Mouse (Mus musculus): ENCODE measurements around the gene Irgm1.
A peak's percentile ranks its signal among the peaks of the same experiment; 100 is the strongest.
"Not testable (repeated sequence)": the region's sequence is repeated elsewhere in the genome, so short reads cannot be mapped to it uniquely, and the experiment has no call there.

Irgm1 gene

DNA sequence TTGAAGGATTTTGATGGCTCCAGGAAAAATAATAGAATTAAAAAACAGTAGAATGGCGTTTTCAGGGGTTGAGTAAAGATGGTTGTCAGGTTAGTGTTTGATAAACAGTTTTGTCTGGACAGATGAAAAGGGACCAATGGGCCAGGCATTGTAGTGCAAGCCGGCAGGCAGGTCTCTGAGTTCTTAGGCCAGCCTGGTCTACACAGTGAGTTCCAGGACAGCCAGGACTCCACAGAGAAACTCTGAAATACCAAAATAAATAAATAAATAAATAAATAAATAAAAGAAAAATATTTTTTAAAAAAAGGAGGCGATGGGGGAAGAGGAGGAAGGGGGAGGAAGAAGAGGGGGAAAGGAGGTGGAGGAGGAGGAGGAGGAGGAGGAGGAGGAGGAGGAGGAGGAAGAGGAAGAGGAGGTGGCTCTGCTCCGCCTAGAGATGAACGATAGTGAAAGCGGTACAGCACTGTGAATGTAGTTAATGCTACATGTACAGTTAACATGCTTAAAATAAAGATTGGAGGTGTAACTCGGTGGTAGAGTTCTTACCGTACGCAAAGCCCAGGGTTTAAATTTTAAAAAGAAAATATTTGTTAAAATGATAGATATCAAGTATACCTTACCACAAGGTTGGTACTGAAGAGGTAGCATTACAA is 38.3 kb downstream of the Irgm1 start:
- DNase-seq, result no peak

DNA sequence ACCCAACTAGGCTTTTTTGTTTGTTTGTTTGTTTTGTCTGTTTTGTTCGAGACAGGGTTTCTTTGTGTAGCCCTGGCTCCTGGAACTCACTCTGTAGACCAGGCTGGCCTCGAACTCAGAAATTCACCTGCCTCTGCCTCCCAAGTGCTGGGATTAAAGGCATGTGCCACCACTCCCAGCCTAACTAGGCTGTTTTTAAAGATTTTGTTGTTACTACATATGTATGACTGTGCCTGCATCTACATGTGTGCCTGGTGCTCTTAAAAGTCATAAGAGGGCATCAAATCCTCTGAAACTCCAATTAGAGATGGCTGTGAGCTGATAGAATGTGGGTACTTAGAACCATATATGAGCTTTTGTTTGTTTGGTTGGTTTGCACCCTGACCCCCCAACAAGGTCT is 40.2 kb downstream of the Irgm1 start:
- no peak for DNase-seq

DNA sequence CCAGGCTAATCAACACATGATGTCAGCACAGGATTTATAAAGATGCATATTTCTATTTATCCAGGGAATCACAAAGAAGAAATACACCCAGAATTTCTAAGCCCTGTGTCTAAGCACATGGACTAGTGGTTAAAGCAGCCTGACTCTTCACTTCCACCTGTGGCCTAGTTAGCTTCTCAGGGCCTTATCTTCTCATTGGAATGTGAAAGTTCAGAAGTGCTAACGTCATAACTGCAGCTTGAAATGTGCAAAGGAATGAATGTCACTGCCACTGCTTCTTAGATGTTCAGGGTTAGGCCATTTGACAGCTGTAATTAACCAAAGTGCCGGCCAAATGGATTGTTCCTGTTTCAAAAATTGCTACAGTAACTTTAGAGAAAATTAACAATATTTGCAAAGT is 41.2 kb downstream of the Irgm1 start:
- no peak for DNase-seq

DNA sequence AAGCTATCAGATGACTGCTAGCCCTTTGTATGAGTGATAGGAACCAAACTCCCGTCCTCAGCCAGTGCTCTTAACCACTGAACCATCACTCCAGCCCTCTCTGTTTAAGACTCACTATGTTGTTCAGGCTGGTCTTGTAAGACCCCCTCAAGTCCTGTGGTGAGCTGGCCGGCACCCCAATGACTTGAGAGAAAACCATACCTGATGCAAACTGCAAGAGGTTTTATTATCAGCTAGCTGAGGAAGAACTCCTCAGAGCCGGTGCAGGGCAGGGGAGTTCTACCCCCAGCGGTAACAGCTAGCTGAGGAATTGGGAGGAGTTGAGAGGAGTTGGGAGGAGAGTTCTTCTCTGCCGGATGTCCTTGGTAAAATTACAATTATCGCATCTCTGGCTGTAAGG is 43.6 kb downstream of the Irgm1 start:
- DNase-seq, result no peak

DNA sequence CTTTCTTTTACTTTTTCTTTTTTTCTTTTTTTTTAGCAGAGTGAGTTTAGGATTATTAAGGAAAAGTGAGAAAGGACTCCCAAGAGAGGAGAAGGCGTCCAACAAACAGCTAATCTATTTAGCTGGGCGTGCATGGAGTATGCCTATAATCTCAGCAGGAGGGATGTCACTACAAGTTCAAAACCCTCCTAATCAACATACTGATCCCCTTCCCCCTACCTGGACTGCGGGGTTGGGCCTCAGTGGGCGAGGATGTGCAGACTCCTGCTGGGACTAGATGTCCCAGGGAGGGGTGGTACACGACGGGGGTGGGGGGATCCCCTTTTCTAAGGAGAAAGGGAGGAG is 44.8 kb downstream of the Irgm1 start:
- DNase-seq, result no peak

DNA sequence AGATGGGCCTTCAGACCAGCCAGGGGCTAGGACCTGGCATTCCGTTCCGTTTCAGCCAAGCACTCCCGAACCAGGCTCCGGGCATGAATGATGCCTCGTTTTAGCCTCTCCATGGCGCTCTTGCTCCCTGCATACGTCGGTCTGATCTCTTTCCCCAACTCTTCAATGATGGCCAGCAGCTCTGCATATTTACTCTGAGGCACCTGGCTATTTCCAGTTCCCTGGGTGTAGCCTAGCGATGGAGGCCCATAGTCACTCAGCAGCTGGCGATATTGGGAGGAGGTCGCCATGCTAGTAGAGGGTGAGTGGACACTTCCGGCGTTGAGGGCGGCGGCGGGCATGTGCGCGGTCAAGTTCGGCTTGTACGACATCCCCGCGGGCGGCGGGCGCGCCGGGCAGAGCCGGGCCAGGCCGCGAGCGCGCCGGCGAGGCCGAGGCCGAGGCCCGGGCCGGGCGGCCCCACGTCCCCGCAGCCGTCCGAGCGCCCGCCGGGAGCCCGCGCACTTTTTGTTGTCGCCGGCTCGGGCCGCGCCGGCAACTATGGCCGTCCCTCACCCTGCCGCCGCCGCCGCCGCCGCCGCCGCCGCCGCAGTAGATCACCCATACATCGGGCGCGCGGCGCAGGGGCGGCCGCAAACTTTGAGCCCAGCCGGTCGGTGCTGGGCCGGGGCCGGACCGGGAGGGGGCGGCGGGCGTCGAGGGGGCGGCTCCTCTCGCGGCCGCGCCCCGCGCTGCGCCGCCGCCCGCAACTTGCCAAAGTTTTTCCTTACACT is 45.3 kb downstream of the Irgm1 start, which contains the start of the genes Trim7 and Gm12184:
Trim7 (plus strand) TSS at position 162 of the 773 bp plus-strand sequence.
Gm12184 (minus strand) TSS at position 677 of the 773 bp plus-strand sequence.
- not testable (repeated sequence) for DNase-seq

DNA sequence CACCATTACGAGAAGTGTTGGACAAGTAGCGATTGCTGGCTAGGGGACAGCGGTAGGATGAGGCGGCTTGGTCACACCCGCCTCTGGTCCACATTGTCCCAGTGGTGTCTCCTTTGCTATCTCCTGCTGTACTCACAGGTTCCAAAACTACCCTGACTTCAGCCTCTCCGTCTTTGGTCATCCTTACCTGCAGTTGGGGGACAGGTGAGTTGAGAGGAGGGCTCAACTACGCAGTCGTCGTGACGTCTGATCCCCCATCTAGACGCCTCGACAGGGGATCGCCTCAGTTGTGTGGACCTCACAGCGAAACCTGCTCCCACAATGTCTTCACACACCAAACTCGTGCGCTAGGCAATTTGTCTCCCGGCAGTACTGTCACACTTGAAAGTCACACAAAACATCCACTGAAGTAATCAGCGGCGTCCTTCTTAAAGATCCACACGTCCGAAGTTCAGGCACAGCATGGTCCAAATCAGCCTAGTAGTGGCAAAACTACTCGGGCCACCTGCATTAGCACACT is 47.1 kb downstream of the Irgm1 start:
- no peak for DNase-seq

DNA sequence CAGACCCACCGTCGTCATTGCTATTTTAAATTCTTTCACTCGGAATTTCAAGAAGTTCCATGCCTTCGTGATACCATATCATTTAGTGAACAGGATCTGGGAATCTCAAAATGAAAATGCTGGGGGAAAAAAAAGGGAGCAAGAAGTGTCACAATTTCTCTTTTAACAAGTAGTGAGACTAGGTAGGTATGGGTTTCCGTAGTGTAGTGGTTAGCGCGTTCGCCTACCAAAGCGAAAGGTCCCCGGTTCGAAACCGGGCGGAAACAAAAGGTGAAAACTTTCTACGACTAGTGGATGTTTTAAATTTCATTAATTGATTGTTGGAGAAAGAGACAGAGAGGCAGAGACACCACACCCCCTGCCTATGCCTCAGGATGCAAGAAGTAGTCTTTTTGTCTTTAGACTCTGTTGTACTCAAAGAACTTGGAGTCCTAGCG is 47.9 kb downstream of the Irgm1 start:
- DNase-seq, result peak; percentile 64

DNA sequence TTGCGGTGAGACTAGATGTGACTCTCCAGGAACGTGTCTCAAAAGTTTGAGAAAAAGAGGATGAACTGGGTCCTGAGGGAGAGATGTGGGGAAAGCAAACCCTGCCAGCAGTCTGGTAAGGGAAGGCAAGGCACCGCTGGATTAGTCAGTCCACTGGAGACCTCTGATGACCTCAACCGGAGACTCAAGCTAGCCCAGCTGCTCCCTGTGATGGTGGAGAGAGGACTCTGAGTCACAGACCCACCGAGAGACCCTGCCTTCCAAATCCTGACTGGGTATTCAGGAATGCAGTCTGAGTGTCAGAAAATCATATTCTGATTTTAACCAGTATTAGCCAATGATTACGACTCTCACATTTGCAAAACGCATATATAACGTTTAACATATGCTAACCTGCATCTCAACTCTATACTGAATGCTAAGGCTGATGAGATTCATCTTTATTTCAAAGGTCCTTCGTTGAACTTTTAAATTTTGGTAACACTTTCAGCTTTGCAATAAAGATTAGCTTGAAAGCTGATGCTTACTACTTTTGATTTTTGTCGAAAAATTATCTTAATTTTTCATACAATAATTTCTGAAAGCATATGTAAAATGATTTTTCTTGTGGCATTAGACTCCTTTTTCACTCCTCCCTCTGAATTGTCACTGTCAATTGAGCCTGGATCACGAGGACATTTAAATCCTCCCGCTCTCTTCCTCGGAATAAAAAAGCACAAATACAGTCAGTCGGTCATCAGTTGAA is 48.5 kb downstream of the Irgm1 start:
- no peak for DNase-seq

DNA sequence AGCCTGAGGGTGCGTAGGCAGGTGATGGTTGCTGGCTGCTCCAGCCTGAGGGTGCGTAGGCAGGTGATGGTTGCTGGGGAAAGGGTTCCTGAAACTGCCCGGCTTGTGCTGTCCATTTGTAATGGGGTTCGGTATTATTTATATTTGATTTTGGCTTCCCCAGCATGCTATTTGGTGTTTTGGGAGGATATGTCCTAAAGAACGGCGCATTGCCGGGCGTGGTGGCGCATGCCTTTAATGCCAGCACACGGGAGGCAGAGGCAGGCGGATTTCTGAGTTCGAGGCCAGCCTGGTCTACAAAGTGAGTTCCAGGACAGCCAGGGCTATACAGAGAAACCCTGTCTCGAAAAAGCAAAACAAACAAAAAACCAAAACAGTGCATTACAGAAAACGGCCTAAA is 50.2 kb downstream of the Irgm1 start:
- DNase-seq, result not testable (repeated sequence)

DNA sequence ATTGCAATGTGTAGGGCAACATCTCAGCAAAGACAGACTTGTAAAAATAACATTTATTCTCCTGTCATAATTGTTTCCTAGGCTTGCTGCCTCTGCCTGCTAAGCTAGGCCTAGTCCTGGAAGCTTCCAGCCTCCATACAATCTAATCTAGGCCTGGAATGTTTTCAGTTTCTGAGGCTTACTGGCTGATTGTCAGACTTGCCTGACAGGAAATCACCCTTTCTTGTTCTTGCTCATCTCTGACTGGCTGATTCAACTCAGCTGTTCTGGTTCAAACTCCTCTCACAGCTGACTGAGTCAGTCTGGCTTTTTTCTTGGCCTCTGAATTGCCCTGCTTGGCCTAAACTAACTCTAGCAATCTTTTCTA is 51.2 kb downstream of the Irgm1 start:
- DNase-seq, result no peak

DNA sequence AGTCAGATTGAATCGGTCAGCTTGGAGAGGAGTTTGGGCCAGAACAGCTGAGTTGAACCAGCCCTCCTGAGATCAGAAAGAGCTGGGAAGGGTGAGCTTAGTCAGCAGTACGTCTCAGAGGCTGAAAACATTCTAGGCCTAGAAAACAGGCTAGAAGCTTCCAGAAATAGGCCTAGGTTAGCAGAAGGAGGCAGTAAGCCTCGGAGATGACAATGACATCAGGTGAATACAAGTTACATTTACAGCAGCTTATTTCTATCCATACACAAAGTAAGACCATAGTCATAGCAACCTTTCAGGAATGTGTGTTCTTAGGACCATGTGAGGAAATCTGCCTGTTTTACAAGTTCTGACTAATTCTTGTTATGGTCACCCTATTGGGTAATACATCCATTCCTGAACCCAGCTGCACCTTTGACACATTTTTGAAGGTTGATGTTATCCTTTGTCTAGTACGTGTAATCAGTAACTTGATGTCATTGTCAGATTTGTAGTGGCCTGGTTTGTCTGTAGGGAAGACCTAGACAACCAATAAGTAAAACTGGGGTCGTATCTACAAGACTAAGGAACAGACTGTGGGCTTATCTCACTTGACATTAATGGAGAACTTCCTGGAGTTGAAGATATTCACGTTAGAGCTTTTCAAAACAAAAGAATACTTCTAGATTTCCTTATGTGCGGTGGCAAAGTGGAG is 51.7 kb downstream of the Irgm1 start:
- DNase-seq, result no peak

DNA sequence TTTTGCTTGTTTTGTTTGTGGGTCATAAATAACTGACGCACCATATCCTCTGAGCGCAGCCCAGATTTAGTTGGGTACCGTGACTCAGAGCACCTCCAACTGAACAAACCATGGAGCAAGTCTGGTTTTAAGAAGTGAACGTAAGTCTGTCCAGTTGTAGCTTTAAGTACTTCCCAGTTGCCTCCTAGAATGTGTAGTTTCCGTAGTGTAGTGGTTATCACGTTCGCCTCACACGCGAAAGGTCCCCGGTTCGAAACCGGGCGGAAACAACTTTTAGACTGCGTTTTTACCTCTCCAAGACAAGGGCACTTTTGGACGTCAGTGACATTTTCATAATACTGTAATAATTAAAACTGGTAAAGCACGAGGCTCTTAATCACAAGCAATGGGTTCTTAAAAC is 53.1 kb downstream of the Irgm1 start:
- peak; percentile 91 for DNase-seq

DNA sequence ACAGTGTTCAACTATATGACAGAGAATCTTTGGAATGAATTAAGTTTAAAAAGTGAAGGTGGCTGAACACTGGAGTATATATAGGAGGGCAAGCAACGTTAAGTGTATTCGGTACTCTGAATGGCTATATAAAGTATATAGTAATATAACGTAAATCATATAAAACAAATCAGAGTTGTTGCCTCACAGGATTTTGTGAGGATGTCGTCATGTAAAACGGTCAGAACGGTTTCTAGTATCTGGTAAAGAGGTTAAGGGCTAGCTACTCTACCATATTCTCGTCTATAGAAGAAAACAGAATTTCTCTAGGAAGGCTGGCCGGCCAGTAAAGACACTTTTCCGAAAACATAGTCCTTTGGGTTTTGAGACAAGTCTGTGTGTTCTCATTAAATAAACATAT is 53.7 kb downstream of the Irgm1 start:
- no peak for DNase-seq

DNA sequence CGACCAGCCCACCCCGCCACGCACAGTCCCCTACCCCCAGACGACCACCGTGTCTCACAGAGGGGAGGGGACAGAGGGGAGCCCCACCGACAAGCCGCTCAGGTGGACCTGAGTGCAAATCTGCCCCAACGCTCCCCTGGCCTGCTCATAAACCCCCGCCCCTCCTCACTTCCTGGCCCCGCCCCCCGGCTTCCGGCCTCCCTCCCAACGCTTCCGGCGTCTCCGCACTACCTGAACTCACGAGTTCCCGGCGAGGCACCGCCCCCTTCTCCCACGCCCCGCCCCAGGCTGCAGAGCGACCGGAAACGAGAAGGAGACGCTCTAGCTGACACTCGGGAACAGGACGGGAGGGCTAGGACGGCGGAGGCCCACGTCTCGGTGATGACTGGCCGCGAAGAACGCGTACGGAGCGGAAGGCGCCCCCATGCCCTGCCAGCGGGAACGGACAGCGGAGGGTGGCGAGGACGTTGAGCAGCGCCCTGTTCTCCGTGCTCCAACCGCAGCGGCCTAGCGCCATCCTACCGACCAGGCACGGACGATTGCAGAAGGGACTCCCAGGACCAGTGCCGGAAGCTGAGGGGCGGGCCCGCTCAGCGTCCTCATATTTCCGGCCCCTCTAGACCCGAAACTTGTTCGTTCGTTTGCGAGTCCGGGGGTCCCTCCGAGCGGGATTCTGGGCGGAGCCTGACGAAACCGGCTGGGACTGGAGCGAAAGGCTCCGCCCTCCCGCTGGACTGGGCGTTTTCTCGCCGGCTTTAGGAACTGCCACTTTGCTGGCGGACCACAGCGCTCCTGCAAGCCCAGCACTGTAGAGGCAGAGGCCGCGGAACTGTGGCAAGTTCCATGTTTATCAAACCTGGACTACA is 54.5 kb downstream of the Irgm1 start, which contains the start of gene Trim41:
Trim41 (minus strand) TSS at position 554 of the 866 bp plus-strand sequence.
- peak; percentile 99 for DNase-seq

DNA sequence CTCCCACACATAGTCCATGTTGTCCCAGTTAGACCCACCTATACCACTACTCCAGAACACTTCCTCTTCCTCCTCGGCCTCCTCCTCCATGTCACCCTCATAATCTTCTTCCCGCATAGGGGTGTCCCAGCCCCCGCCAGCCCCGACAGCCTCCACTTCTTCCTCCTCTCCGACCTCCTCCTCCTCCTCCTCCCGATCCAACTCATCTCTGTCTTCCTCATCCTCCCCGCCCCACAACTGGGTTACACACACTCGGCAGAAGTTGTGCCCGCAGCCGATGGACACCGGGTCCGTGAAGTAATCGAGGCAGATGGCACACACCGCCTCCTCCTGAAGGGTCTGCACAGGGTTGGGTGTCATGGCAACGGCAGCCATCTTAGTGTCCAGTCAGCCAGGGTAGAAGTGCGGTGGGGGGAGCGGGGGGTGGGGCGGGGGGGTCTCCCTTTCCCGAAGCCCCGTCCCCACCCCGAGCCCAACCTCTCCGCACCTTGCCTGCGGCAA is 55.2 kb downstream of the Irgm1 start:
- DNase-seq, result peak; percentile 53

DNA sequence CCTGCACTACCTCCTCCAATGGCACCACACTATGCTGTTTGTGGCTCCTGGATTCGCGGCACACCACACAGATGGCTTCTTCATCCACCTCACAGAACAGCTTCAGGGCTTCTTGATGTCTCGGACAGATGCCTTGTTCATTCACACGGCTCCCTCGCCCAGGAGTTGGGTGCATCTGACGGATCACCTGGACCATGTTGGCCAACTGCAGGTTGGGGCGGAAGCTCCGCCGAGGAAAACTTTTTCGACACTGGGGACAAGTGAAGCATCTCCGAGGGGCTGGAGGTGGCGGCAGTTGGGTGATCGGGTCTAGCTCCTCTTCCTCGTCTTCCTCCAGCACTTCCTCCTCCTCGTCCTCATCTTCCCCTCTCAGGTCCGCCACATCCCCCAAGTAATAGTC is 55.6 kb downstream of the Irgm1 start:
- DNase-seq, result no peak

DNA sequence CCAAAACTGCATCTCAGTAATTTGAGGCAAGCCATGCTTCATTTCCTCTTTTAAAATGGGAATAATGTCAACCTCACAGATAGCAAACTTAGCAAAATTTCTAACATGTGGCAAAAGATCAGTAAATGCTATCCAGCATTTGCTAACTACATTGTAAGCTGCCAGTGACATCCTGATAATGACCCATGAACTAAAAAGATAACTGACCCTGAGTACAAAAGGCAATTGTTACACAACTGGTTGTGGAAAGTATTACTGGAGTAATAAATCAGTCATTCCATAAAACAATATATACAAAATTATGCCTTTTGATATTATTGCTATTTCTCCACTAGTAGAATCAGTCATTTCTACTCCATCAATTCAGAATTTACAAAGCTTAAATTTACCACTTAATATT is 57.7 kb downstream of the Irgm1 start:
- no peak for DNase-seq
